ENCODE assay signal across 8 mouse cellular contexts in genomic region chr6:92944048-92944685, GRCm38 (mm10). TPM values are rescaled to one million over a fixed set of nuclear protein-coding genes. Genes with fewer than 3 reads are reported as not detected.
DNase-seq lines count a peak whose midpoint lies in the region; ATAC-seq lines count a peak whose summit lies in the region.

No protein-coding gene starts in this region.

- no peak overlapping the region for H3K9ac ChIP-seq in liver, embryonic 11.5 days (ENCODE audit: low read depth, low read length)
- H3K9ac ChIP-seq in limb, embryonic 12.5 days (replicated peaks): 0 out of 2 replicates have a peak overlapping the region, but pooled peaks have one; percentile 12

- H3K27me3 ChIP-seq in liver, embryonic 11.5 days (replicated peaks; ENCODE audit: control insufficient read depth, insufficient read depth, low read length): peaks cover 56% of the 10 kb centered on the region
- H3K27me3 ChIP-seq in limb, embryonic 12.5 days: peaks cover 19% of the 10 kb centered on the region

- peak overlapping the region; percentile 57 for H3K4me3 ChIP-seq in liver, embryonic 11.5 days (ENCODE audit: low read depth, low read length)
- peak overlapping the region; percentile 68 for H3K4me3 ChIP-seq in limb, embryonic 12.5 days (replicated peaks)

- H3K36me3 ChIP-seq in liver, embryonic 11.5 days (ENCODE audit: control insufficient read depth, insufficient read depth, low read length): no peaks in the 10 kb centered on the region
- no peaks in the 10 kb centered on the region for H3K36me3 ChIP-seq in limb, embryonic 12.5 days

- H3K4me1 ChIP-seq in liver, embryonic 11.5 days (replicated peaks; ENCODE audit: control insufficient read depth, insufficient read depth, low read length): 0 out of 2 replicates have a peak, but pooled peaks cover 4% of the 10 kb centered on the region
- H3K4me1 ChIP-seq in limb, embryonic 12.5 days (replicated peaks): peaks cover 18% of the 10 kb centered on the region

- no peak overlapping the region for H3K27ac ChIP-seq in liver, embryonic 11.5 days (ENCODE audit: low read depth, low read length)
- H3K27ac ChIP-seq in limb, embryonic 12.5 days: peak overlapping the region; percentile 12; the same call in 1 of the 2 replicates

- ATAC-seq in liver, embryonic 11.5 days (replicated peaks; ENCODE audit: low FRiP score): no peak
- ATAC-seq in limb, embryonic 12.5 days (ENCODE audit: insufficient number of reproducible peaks, insufficient read depth, low FRiP score, low TSS enrichment, low read depth): no peak

- DNase-seq in liver, embryonic 11.5 days (ENCODE audit: low spot score): no peak
- DNase-seq in liver (no peak), adipocyte (ENCODE audit: low spot score) (no peak)
- peak; percentile 49 for DNase-seq in heart, adult 8-10 months (ENCODE audit: low spot score)
- peak; percentile 20 for DNase-seq in retina, embryonic 14.5 days (ENCODE audit: low spot score)
- DNase-seq in frontal cortex, postnatal 14 days (ENCODE audit: low spot score in 2 of 2): no peak
- no peak for DNase-seq in left cerebral cortex, adult 11 months (ENCODE audit: low spot score)

- 5% methylated on average over 14 of the region's 14 CpGs for WGBS in liver, embryonic 11.5 days
- WGBS in limb, embryonic 12.5 days: 6% methylated on average over 14 of the region's 14 CpGs

- peak overlapping the region; percentile 75 for H3K4me2 ChIP-seq in liver, embryonic 11.5 days
- peak overlapping the region; percentile 85 for H3K4me2 ChIP-seq in limb, embryonic 12.5 days

- no peaks in the 10 kb centered on the region; the same call in 1 of the 2 replicates for H3K9me3 ChIP-seq in liver, embryonic 11.5 days (ENCODE audit: control insufficient read depth, low read length)
- H3K9me3 ChIP-seq in limb, embryonic 12.5 days: peaks cover 16% of the 10 kb centered on the region; the same call in 1 of the 2 replicates

RNA-seq across cellular contexts. Expression of gene Adamts9, which starts 0.9 kb away (rescaled TPM):
- polyA plus RNA-seq in liver, embryonic 11.5 days (2014; fragmentation: Nextera tagmentation; extraction: Ambion mirVana): 4.0 and 5.7 TPM in 2 replicates
- 10 to 100 TPM in 3 of 4 experiments, 1 to 10 TPM in 1; 5.9 to 12.6 (median 11.5) TPM for total RNA-seq in heart, adult 8-10 months (2022)
- polyA plus RNA-seq in limb, embryonic 12.5 days (2016; fragmentation: Nextera tagmentation; extraction: Ambion mirVana): 5.9 and 6.2 TPM in 2 replicates

Comparison
In these comparisons a context has a peak if more than half of its experiments do, and no peak if none do; other contexts are left out.
1. DNase-seq: peak in heart, adult 8-10 months (single experiment) and retina, embryonic 14.5 days (single experiment); none in liver, embryonic 11.5 days (single experiment), liver (single experiment), adipocyte (single experiment), frontal cortex, postnatal 14 days (0 of 2) and left cerebral cortex, adult 11 months (single experiment).